Mouse (Mus musculus) megakaryocyte, embryonic 14.5 days (primary cell): Measurements from ENCODE around the gene Clca2.

Experiments
- FLI1 ChIP-seq: IDR thresholded peaks from 2 replicates; pipeline ENCODE4 v1.6.1; 2012; ENCODE audit warnings: low read length, inconsistent platforms, mixed read lengths
- GATA1 ChIP-seq: IDR thresholded peaks from 3 replicates; pipeline ENCODE4 v1.6.1; 2012; ENCODE audit warnings: mixed read lengths, low read length, inconsistent platforms, borderline replicate concordance

DNA sequence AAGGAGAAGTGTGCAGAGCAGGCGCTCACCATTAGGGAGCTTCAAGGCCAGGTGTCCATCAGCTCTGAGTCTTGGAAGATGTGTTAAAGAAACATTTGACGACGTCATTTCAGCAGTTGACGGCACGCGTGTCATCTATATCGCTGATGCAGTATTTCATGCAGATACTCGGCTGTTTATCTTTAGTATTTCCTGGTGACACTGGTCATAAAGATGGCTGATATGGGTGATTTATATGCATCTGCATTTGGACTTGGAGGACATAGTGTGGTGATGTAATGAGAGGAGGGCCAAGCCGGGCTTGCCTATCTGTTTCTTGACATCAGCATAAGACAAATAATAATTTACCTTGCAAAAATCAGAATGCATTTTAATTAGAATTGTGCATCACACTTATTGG is 47.6 kb upstream of the Clca2 start:
- TF ChIP-seq GATA1: no peak
- no peak for TF ChIP-seq FLI1
